Mouse (Mus musculus): ENCODE measurements around the gene Cldn14.
A peak's percentile ranks its signal among the peaks of the same experiment; 100 is the strongest.

Cldn14 gene

DNA sequence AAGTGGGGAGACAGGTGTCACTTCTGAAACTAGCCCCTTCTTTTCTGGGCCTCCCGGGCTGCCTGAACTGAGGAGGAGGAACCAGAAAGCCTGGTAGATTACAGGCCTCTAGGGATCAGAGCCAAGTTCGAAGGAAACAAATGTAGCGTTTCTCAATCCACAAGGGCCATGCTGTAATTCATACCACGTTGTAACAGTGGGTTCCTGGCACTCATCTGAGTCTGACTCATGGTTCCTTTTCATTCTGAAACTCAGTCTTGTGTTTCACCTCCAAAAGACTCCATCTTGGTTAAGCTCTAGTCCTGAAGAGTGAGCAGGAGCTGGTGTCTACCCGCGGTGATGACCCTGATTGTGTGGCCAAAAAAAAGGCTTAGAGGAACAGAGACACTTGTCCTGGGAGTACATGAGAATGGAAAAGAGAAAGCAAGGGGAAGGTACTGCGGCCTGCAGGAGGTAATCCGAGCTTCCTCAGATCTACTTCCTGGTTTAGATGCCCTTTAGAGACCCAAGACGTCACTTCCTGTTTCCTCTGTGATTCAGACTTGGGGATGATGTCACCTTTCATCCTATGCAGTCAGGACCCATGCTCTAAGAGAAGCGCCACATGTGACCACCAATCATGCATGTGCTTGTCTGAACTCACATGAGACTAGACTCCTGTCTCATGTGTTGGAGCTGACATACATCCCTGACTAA, 94.6 kb downstream of the Cldn14 start:
- DNase-seq (ENCODE audit: low spot score in 2 of 2): no peak

DNA sequence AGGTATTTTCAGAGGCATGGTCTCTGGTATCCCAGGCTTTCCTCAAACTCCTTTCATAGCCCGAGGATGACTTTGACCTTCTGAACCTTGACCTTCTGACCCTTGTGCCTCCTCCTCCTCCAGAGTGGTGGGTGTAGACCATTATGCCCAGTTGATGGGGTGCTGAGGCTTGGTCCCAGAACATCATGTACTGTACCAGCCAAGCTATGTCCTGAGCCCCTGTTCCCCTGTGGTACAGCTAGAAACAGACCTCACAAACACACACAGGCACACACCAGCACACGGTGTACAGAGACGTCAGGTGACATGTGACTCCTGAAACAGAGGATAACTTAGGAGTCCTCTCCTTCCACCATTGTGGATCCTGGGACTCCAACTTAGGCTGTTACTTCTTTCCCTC, 95.8 kb downstream of the Cldn14 start:
- DNase-seq (ENCODE audit: low spot score in 2 of 2): no peak

DNA sequence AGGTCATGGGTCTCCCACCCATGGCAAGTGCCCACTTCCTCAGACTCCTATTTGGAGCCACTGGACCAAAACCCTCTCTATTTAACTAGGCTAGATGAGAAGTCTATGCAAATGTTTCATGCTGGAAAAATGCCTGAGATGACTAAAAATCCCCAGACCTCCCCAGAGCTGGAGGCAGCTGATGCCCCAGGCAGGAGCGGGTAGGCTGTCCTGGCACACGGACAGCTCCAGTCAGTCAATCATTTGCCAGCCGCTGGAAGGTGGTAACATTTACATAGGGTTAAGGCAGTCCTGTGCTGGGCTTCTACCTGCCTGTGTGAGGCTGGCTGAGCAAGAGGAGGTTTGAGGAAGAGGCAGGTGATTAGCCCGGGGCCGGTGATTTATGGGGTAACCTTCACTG, 96.5 kb downstream of the Cldn14 start:
- no peak for DNase-seq (ENCODE audit: low spot score in 2 of 2)

DNA sequence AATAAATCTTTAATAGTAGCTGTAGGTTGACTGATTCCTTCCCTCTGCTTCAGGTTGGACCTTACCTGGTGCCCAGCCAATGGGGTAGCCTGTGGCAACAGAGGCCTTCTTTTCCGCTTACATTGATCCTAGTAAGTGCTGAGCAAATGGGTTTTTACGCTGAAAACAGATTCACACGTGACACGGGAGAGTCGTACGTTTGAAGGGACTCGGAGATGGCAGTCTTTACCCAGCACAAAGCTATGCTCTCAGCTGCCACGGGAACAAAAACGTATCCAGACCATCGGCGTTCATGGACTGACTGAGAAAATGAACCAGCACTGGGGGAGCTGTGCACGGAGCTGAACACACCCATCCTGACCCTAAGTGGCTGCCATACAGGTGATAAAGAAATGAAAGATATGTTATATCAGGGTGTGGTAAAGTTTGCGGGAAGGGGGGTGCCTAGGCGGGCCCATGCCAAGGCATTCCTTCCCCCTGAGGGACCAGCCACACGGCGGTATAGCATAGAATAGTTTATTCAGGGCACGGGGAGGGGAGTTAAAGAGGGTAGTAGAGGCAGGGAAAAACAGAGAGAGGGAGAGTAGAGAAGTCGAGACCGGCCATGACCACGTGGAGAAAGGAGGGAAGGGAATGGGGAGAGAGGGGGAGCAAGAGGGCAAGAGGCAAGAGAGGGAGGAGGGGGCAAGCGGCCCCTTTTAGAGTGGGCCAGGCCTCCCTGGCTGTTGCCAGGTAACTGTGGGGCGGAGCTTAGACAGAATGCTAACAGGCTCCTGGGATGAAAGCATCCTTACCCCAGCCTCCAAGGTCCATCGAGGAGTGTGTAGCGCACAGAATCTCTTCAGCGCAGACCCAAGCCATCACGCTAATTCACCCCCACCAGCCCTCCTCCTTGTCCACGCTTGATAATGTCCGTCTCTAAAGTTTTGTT, 97.6 kb downstream of the Cldn14 start:
- no peak for DNase-seq (ENCODE audit: low spot score in 2 of 2)

DNA sequence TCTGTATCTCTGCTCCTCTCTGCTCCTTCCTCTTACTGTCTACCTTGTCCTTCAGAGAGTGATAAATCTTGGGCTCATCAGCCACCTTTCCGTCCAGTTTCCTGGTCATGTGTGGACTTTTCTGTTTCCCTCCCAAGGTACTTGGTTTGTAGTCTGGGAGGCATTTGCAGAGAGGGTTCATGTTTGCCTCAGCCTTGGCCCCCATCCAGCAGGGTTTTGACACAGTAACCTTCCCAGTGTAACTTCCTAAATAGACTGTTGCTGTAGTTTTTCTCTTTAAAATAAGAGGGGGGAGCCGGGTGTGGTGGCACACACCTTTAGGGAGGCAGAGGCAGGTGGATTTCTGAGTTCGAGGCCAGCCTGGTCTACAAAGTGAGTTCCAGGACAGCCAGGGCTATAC, 98.7 kb downstream of the Cldn14 start:
- DNase-seq (ENCODE audit: low spot score in 2 of 2): no peak

DNA sequence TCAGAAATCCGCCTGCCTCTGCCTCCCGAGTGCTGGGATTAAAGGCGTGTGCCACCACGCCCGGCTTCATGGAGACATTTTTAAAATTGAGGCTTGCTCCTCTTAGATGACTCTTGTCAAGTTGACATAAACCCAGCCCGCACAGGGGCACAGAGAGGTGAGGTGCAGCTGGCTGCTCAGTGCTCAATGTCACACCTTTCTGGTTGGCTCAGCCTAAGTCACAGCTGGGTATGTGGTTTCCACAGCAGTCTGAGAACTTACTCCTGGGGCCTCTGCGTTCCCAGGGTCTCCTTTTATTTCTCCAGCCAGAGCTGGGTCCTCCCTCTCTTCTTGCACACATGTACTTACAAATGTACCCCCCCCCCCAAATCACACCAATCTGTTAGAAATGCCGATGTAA, 100.4 kb downstream of the Cldn14 start:
- no peak for DNase-seq (ENCODE audit: low spot score in 2 of 2)

DNA sequence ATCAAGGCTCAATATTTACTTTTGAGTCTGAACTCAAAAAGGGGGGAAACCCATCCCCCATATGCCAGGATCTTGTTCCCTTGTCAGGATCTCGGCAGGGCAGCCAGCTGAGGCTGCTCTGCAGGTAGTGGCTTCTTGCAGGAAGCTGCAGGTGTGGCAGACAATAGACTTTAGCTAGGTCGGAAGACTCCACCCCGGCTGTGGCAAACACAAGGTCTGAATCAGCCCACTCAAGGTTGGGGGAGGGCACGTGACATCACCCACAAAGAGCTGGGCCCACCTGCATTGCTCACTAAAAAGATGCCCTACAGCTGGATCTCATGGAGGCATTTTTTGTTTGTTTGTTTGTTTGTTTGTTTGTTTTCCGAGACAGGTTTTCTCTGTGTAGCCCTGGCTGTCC, 100.9 kb downstream of the Cldn14 start:
- DNase-seq (ENCODE audit: low spot score in 2 of 2): no peak

DNA sequence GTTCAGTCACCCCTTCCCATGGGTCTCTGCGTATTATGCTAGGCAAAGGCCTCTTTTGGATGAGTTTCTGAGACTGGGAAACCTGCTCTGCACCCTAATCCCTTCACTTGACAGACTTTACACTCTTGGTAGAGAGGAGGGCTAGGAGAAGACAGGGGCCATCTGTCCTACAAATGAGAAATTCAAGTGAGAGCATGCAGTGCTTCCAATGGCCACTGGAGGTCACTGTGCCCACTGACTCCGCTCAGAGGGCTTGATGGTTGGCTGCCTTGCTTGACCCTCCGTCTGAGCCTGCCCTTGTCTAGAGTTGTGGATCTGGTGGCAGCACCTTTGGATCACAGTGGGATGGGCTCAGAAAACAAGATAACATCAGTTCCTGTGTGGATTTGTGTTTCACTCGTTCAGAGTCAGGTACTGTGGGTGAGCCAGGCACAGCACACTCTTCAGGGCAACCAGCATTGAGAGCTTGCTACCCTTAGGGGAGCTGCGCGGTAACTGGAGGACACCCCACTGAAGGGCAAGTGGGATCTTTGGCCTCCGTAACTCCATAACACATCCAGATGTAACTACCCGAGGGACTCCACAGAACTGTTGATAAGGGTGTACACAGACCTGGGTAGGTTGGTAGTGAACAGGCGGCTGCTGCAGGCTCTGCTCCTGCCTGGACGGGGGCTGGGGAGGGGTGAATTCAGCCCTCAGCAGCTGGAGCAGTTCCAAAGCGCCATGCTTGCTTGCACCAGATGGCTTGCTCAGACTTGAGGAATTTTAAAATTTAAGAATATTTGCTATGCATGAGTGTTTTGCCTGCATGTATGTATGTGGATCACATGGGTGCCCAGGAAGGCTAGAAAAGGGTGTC, 102.3 kb downstream of the Cldn14 start:
- peak in 1 of 2 experiments; percentile 70 for DNase-seq (ENCODE audit: low spot score in 2 of 2)

DNA sequence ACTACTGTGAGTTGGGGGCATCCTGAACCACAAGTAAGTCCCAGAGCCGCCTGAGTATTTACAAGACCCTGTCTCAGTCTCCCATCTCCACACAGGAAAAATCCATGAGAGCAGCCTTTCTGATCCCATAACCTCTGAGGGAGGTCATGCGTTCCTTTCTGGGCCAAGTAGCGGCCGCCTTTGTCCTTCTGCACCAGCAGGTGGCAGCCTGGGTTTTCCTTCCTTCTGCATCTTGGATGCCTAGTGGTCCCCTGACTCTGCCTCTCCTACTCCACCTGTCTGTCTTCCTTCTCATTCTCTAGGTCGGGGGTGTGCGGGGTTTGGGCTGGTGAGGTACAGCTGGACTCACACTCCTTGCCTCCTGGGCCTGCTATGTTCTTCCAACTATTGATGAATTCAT, 105.6 kb downstream of the Cldn14 start:
- DNase-seq (ENCODE audit: low spot score in 2 of 2): no peak

DNA sequence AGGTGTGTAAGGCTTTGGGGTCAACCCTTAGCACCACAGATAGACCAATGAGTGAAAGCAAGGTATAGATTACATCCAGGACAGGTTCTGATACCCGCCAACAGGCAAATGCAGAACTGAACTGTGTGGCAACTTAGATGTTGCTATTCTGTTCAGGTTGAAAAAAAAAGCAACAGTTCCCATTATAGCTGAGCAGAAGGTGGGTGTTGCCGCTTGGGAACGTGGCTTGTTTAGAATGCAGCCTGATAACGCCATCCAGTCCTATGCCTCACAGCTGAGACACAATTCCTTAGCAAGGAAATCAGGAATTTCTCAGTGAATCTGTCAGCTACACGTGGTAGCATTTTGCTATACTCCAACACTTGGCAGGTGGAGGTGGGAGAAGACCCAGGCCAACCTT, 115.4 kb downstream of the Cldn14 start:
- DNase-seq (ENCODE audit: low spot score in 2 of 2): no peak

DNA sequence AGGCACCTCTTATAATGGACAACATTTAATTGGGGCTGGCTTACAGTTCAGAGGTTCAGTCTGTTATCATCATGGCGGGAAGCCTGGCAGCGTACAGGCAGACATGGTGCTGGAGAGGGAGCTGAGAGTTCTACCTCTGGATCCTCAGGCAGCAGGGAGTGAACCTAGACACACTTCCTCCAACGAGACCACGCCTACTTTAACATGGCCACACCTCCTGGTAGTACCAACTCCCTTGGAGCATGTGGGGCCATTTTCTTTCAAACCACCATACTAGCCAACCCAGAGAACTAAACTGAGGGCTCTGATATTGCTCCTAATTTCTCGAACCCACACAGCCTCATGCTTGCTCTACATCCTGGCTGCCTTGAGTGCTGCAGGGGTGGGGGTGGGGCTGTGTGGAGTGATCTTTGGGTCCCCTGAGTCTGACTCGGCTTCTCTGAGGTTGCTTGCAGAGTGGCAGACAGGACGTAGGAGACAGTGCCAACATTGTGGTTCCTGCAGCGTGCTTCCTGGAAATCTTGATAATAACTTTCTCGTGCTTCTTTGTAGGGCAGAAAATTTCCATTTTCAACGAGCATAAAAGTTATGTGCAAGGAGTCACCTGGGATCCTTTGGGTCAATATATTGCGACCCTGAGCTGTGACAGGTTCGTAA, 117.6 kb downstream of the Cldn14 start:
- DNase-seq (ENCODE audit: low spot score in 2 of 2): no peak

DNA sequence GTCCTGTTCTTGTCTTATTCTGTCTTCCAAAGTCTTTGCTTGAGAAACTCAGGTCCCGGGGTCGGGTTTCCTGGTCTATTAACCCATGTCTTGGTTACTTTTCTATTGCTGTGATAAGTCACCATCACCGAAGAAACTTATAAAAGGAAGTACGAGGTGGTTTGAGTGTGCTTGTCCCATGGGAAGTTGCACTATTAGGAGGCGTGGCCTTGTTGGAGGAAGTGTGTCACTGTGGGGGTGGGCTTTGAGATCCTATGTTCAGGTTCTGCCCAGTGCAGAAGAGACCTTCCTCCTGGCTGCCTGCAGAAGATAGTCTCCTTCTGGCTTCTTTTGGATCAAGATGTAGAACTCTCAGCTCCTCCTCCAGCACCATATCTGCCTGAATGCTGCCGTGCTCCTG, 120.2 kb downstream of the Cldn14 start:
- no peak for DNase-seq (ENCODE audit: low spot score in 2 of 2)

DNA sequence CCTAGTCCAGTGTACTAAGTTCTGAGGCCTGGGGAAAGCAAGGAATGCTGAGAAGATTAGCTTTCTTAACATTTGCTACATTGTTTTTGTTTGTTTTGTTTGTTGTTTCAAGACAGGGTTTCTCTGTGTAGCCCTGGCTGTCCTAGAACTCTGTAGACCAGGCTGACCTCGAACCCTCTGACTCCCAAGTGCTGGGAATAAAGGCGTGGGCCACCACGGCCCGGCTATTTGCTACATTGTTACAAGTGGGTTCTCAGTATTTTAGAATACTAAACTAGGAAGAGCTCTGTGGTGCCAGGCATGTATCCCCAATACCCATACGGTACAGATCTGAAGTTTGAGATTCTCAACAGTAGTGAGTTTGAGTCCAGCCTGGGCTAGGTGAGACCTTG, 123.9 kb downstream of the Cldn14 start:
- no peak for DNase-seq (ENCODE audit: low spot score in 2 of 2)

DNA sequence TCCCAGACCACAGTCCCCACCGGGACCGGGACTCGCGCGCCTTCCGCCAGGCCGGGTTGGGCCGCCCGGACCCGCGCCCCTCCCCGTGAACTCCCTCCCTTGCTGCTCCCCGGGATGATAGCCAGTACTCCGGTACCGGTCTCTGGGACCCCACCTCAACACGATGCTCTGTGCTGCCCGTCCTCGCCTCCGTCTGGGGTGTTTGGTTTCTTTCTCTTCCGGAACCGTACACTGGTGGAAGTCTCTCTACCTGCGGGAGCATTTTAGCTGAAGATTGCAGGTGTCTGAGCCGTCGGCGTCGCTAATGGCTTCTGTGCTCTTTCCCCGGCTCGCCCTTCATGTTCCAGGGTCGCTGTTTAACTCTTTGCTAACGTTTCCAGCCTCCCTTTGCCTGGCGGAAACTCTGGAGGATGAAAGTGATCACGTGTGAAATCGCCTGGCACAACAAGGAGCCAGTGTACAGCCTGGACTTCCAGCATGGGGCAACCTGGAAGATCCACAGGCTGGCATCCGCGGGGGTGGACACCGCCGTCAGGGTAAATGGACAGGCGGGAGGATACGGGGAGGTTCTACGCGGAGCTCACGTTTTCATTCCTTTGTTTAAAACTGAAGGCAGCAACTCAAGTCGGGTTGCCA, 124.4 kb downstream of the Cldn14 start:
- peak in 1 of 2 experiments; percentile 9 for DNase-seq (ENCODE audit: low spot score in 2 of 2)

DNA sequence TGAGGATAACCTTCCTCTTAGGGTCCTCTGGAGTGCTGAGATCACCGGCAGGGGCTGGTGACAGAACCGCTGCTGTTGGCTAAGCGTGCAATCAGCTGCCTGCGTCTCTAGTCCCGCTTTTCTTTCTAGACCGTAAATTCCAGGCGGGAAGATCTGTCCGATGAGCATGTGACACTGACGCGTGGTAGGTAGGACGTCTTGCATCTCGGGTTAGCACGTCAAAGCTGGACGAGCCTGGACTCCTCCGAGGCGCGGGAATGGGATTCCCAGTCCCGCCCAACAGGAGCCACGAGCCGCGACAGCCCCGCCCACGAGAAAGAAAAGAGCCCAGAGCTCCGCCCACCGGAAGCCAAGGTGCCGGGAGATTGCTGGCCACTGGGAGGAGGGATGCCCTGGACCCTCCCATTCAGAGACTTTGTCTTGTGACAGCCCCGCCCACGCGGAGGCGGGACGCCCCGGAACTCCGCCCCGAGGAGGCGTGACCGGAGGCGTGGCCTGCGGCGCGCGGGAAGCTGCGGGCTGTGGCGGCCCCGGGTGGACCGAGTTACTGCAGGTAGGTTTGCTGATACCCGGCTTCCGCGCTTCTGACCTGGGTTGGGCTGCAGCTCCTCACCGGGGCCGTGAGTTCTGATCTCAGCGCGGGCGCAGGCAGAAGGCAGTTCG, 125.1 kb downstream of the Cldn14 start, which contains the start of gene Chaf1b:
Chaf1b (plus strand) TSS at position 479 of the 663 bp plus-strand sequence.
- peak; percentile 93 to 94 for DNase-seq (ENCODE audit: low spot score in 2 of 2)

DNA sequence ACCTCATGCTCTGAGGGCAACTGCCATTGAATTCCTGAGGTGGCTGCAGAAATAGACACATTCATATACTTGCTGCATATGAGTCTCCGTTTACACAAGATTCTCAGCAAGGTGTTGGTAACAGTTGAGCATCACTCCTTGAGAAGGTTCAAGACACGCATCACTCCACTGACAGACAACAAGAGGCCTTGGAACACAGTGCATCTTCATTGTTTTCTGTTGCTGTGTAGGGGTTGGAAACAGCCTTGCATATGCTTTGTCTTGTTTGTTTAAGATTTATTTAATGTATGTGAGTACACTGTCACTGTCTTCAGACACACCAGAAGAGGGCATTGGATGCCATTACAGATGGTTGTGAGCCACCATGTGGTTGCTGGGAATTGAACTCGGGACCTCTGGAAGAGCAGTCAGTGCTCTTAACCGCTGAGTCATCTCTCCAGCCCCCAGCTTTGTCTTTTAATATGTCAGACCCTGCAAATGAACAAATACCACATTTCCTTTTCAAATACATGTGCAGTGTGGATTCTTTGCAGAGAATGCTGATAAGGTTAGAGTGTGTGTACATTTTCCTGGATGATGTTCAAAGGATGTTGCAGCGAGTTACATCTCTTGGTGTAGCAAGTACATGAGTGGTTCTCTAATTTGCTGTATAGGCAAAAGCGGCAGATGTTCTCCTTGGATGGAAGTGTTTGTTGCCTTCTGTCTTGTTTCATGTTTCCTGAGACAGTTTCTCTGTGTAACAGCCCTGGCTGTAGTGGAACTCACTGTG, 130.8 kb downstream of the Cldn14 start:
- no peak for DNase-seq (ENCODE audit: low spot score in 2 of 2)

DNA sequence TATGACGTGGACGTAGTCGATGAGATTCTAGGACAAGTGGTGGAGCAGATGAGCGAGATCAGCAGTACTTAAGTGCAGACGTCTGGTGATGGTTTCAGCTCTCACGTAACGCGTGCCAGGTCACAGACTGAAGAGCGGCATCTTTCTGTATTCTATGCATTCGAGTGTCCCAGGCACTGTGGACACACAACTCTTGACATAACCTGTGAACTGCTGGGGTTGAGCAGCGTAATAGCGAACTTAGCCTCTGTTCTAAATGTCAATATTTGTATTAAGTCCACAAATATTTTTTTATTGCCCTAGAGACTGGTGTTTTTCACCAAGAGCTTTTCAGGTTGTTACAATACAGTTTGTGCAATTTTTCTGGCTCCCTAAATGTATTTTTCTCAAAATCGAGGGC, 133.8 kb downstream of the Cldn14 start:
- DNase-seq (ENCODE audit: low spot score in 2 of 2): no peak
